Mouse (Mus musculus): ENCODE measurements around the gene Lamtor1. TPM values are rescaled to one million over a fixed set of nuclear protein-coding genes. Genes with fewer than 3 reads are reported as not detected.
A peak's percentile ranks its signal among the peaks of the same experiment; 100 is the strongest.

Lamtor1 gene
- polyA plus RNA-seq, 1 experiment from 2014 or later = 161 TPM

DNA sequence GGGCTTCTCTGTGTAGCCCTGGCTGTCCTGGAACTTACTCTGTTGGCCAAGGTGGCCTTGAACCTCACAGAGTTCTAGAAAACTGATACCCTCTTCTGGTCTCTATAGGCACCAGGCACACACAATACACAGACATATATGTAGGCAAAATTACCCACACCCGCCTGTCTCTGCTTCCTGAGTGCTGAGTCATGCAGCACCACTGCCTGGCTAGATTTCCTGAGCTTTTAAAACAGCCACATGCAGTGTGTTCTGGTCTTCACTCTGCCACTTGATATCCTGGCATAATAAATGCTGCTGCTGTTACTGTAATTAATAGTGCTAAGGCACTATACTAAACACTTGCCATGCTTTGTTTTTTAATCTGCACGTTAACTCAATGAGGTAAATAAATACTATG, 59.9 kb downstream of the Lamtor1 start:
- H3K4me1 ChIP-seq (ENCODE audit: insufficient read depth) = peaks cover 16% of the 10 kb centered on the region
- 42% methylated on average over 2 of the region's 2 CpGs for WGBS
- no peaks in the 10 kb centered on the region for H3K27me3 ChIP-seq (ENCODE audit: insufficient read depth, low read length)

DNA sequence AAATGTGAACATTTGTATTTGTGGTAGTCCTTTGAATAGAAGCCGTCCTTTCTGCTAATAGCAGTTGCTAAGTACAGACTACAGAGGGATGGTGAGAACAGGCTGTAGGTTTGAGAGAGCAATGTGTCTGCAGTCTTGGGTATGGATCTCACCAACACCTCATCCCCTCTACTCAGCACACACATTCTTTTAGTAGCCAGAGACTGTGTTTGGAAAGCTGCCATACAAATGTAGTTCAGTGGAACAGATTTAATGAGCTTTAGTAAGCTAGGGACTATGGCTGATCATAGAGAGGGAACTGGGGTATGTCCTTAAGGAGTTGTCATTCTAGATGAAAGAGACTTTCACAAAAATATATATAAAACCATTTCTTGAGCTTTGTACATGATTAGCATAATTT, 61.6 kb downstream of the Lamtor1 start:
- Histone ChIP-seq H3K27me3 (ENCODE audit: insufficient read depth, low read length) (no peaks in the 10 kb centered on the region), H3K27ac (ENCODE audit: low read depth) (peak overlapping the region; percentile 71), H3K4me3 (ENCODE audit: low read depth, low read length) (no peak overlapping the region), H3K36me3 (ENCODE audit: insufficient read depth) (no peaks in the 10 kb centered on the region), H3K9me3 (ENCODE audit: low read depth, low read length) (no peaks in the 10 kb centered on the region), H3K4me2 (no peak overlapping the region), H3K9ac (no peak overlapping the region), H3K4me1 (ENCODE audit: insufficient read depth) (peaks cover 16% of the 10 kb centered on the region)
- WGBS = 40% methylated on average over 1 of the region's 1 CpGs
- DNase-seq (peak; percentile 88), ATAC-seq (ENCODE audit: insufficient read depth) (no peak)
- TF ChIP-seq CTCF (IDR thresholded peaks at IDR 0.05; ENCODE audit: low read depth) = no peak

More for the DNA sequence above, 59.9 kb downstream of the Lamtor1 start:
- Histone ChIP-seq H3K4me3 (ENCODE audit: low read depth, low read length) (no peak overlapping the region), H3K27ac (ENCODE audit: low read depth) (no peak overlapping the region), H3K9ac (no peak overlapping the region), H3K9me3 (ENCODE audit: low read depth, low read length) (no peaks in the 10 kb centered on the region), H3K36me3 (ENCODE audit: insufficient read depth) (no peaks in the 10 kb centered on the region), H3K4me2 (no peak overlapping the region)
- ATAC-seq (ENCODE audit: insufficient read depth) (no peak), DNase-seq (peak; percentile 32)
- no peak for TF ChIP-seq CTCF (IDR thresholded peaks at IDR 0.05; ENCODE audit: low read depth)

DNA sequence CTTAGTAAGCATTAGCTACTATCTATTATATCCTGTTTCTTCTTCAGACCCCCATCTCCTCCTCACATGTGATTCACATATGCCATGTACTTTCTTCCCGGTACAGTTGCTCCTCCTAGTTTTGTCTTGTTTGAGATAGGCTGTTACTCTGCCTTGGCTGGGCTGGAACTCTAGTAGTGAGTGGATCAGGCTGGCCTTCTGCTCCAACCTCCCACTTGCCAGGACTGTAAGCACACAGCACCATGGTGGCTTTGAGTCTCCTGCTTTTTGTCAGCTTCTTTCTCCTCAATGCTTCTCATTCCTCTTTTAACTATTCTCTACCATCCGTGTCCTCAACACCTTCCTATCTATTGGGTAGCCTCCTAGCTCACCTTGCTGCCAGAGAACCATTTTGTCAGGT, 63.0 kb downstream of the Lamtor1 start:
- Histone ChIP-seq H3K4me2 (peak overlapping the region; percentile 69), H3K27ac (ENCODE audit: low read depth) (peak overlapping the region; percentile 100), H3K9me3 (ENCODE audit: low read depth, low read length) (no peaks in the 10 kb centered on the region), H3K9ac (0 out of 2 replicates have a peak overlapping the region, but pooled peaks have one; percentile 11), H3K4me3 (ENCODE audit: low read depth, low read length) (no peak overlapping the region), H3K36me3 (ENCODE audit: insufficient read depth) (no peaks in the 10 kb centered on the region), H3K4me1 (ENCODE audit: insufficient read depth) (peaks cover 25% of the 10 kb centered on the region), H3K27me3 (ENCODE audit: insufficient read depth, low read length) (no peaks in the 10 kb centered on the region)
- 52% methylated on average over 2 of the region's 2 CpGs for WGBS
- no peak for TF ChIP-seq CTCF (IDR thresholded peaks at IDR 0.05; ENCODE audit: low read depth)
- DNase-seq (no peak), ATAC-seq (ENCODE audit: insufficient read depth) (no peak)

DNA sequence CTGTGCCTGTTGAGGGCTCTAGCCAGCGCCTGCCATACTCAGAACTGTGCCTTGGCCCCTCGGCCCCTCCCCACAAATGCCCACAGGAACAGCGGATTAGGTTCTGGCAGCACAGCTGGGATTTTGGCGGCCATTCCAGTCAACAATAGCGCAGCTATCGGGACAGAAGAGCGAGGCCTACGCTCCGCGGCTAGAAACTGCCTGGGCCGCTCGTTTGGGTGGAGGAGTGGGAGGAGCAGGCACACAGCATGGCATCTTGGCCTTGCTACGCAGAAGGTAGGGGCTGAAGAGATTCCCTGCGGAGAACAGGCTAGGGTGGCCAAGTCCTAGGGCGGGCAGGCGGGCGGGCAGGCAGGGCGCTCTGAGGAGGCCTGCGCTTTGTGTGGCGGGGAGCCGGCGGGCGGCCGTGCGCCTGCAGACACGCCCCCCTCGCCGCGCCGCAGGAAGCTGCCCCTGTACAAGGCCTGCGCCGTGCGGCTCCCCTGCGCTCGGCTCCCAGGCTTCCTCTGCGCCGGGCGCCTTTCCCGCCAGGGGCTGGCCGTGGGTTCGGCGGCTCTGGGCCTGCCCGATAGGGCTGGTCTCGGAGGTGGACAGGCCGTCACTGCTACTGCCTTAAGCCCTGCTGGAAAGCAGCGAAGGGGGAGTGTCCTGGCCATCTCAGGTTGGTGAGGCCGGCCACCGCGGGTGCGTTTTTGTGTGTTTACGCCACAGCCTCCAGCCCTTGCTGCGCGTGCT, 64.2 kb downstream of the Lamtor1 start:
- peak overlapping the region; percentile 69 for H3K4me3 ChIP-seq (ENCODE audit: low read depth, low read length)
- H3K9me3 ChIP-seq (ENCODE audit: low read depth, low read length) = no peaks in the 10 kb centered on the region
- H3K27me3 ChIP-seq (ENCODE audit: insufficient read depth, low read length) = no peaks in the 10 kb centered on the region
- WGBS = under 1% methylated on average over 53 of the region's 53 CpGs
- peak overlapping the region; percentile 69 for H3K4me2 ChIP-seq
- DNase-seq (peak; percentile 91), ATAC-seq (ENCODE audit: insufficient read depth) (peak; percentile 90)
- H3K9ac ChIP-seq = peak overlapping the region; percentile 84
- peaks cover 25% of the 10 kb centered on the region for H3K4me1 ChIP-seq (ENCODE audit: insufficient read depth)
- H3K27ac ChIP-seq (ENCODE audit: low read depth) = peak overlapping the region; percentile 100
- H3K36me3 ChIP-seq (ENCODE audit: insufficient read depth) = no peaks in the 10 kb centered on the region
- no peak for TF ChIP-seq CTCF (IDR thresholded peaks at IDR 0.05; ENCODE audit: low read depth)

DNA sequence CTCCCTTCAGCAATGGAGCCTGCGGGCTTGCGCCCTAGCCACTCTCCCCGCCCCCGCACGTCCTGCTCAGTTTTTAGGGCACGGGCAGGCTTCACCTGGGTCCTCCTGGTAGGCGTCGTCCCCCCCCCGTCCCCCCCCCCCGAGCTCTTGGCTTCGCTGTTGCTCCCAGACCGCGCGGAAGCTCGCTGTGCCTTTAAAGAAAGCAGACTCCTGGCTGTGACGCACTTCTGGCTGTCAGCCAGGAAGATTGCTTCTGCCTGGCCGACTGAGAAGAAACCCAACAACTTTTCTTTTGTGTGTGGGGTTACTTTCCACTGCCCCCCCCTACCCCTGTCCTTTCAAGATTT, 64.7 kb downstream of the Lamtor1 start:
- ATAC-seq (ENCODE audit: insufficient read depth) (peak; percentile 67), DNase-seq (peak; percentile 99)
- Histone ChIP-seq H3K4me1 (ENCODE audit: insufficient read depth) (peaks cover 25% of the 10 kb centered on the region), H3K9me3 (ENCODE audit: low read depth, low read length) (no peaks in the 10 kb centered on the region), H3K27ac (ENCODE audit: low read depth) (peak overlapping the region; percentile 100), H3K27me3 (ENCODE audit: insufficient read depth, low read length) (no peaks in the 10 kb centered on the region), H3K4me2 (peak overlapping the region; percentile 69), H3K9ac (peak overlapping the region; percentile 84), H3K4me3 (ENCODE audit: low read depth, low read length) (peak overlapping the region; percentile 69), H3K36me3 (ENCODE audit: insufficient read depth) (0 out of 2 replicates have a peak, but pooled peaks cover 4% of the 10 kb centered on the region)
- TF ChIP-seq CTCF (IDR thresholded peaks at IDR 0.05; ENCODE audit: low read depth) = no peak
- under 1% methylated on average over 16 of the region's 17 CpGs for WGBS

DNA sequence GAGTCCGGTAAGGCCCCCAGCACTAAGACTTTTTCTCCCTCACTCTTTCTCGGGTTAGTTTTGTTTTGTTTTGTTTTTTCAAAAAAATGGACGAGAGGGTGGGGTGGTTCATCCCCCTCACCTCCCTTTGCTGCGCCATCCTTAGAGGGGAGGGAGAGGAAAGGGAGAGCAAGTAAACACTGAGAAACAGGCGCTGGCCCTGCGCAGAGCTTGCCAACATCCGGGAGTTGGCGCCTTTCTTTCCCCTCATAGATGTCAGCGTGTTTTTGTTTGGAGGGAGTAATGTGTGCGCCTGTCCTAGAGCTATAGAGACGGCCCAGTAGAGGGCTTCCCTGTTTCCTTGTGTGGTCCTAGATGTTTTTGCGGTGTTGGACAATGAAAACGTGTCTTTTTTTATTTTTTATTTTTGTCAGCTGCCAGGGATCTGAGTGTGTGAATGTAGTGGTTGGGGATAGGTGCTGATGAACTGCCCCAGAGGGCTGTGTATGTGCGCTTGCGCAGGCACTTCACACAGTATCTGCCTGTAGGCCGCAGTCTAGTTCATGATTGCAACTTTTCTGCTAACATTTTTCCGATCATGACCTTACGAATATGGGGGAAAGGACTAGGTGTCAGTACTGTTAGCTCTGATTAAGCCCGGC, 65.2 kb downstream of the Lamtor1 start:
- TF ChIP-seq CTCF (IDR thresholded peaks at IDR 0.05; ENCODE audit: low read depth) = no peak; the same call in 1 of the 2 replicates
- peak; percentile 91 for DNase-seq
- Histone ChIP-seq H3K4me1 (ENCODE audit: insufficient read depth) (peaks cover 25% of the 10 kb centered on the region), H3K27me3 (ENCODE audit: insufficient read depth, low read length) (no peaks in the 10 kb centered on the region), H3K4me3 (ENCODE audit: low read depth, low read length) (peak overlapping the region; percentile 69), H3K9ac (peak overlapping the region; percentile 84), H3K4me2 (peak overlapping the region; percentile 69), H3K36me3 (ENCODE audit: insufficient read depth) (0 out of 2 replicates have a peak, but pooled peaks cover 5% of the 10 kb centered on the region), H3K27ac (ENCODE audit: low read depth) (peak overlapping the region; percentile 100), H3K9me3 (ENCODE audit: low read depth, low read length) (no peaks in the 10 kb centered on the region)
- WGBS = 3% methylated on average over 19 of the region's 19 CpGs
- peak; percentile 70 for ATAC-seq (ENCODE audit: insufficient read depth)

DNA sequence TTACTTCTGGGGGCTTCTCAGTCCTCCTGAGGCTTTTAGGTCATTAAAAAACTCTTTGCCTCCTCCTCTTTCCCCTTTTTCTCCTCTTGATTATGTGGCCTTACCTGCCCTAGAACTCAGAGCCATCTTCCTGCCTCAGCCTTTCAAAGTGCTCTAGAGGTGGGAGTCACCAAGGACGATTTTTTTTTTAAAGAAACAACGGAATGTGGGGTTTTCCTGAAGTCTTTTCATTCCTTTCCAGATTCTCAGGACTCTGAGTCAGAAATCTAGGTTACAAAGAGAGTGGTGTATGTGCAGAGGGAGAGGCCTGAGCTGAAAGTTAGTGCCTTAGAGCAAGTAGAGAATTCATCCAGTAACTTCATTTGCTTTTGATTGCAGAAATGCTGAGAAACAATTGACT, 66.0 kb downstream of the Lamtor1 start:
- 39% methylated on average over 2 of the region's 2 CpGs for WGBS
- TF ChIP-seq CTCF (IDR thresholded peaks at IDR 0.05; ENCODE audit: low read depth) = no peak
- Histone ChIP-seq H3K36me3 (ENCODE audit: insufficient read depth) (0 out of 2 replicates have a peak, but pooled peaks cover 5% of the 10 kb centered on the region), H3K4me1 (ENCODE audit: insufficient read depth) (peaks cover 21% of the 10 kb centered on the region), H3K9ac (peak overlapping the region; percentile 84), H3K27ac (ENCODE audit: low read depth) (peak overlapping the region; percentile 100), H3K9me3 (ENCODE audit: low read depth, low read length) (no peaks in the 10 kb centered on the region), H3K27me3 (ENCODE audit: insufficient read depth, low read length) (no peaks in the 10 kb centered on the region), H3K4me2 (peak overlapping the region; percentile 69), H3K4me3 (ENCODE audit: low read depth, low read length) (peak overlapping the region; percentile 69)
- ATAC-seq (ENCODE audit: insufficient read depth) (no peak), DNase-seq (no peak)
